Mouse (Mus musculus) adrenal gland, adult (tissue): ENCODE data around the gene Per3.
"Not testable (repeated sequence)": the region's sequence is repeated elsewhere in the genome, so short reads cannot be mapped to it uniquely, and the experiment has no call there.

ENCODE experiments used
- DNase-seq, 2 experiments: peaks; one replicate each; pipeline ENCODE4 v3.0.0; 2022 to 2023; ENCODE audit warnings: low spot score in 1 of 2; ENCODE audit not compliant: inconsistent age in 2 of 2

The Per3 gene

GRCm38 (mm10) chr4:151036521-151036920 is 7.9 kb downstream of the Per3 start:
- DNase-seq = no peak

GRCm38 (mm10) chr4:151027001-151027400 is 17.5 kb downstream of the Per3 start:
- DNase-seq = peak in 1 of 2 experiments; percentile 42

- no peak for DNase-seq
Measured at GRCm38 (mm10) chr4:151024152-151024551, 20.3 kb downstream of the Per3 start.

GRCm38 (mm10) chr4:151017356-151017755 is 27.1 kb downstream of the Per3 start:
- DNase-seq = not testable (repeated sequence)

- no peak for DNase-seq
Measured at GRCm38 (mm10) chr4:151015946-151016345, 28.5 kb downstream of the Per3 start.

- DNase-seq = no peak
Measured at GRCm38 (mm10) chr4:151010316-151010715, 34.1 kb downstream of the Per3 start.

- peak; percentile 22 to 68 for DNase-seq
Measured at GRCm38 (mm10) chr4:151006945-151007344, 37.5 kb downstream of the Per3 start.

- no peak for DNase-seq
Measured at GRCm38 (mm10) chr4:151005656-151006318, 38.7 kb downstream of the Per3 start.

- no peak for DNase-seq
Measured at GRCm38 (mm10) chr4:151001397-151001796, 43.1 kb downstream of the Per3 start.

- DNase-seq = no peak
Measured at GRCm38 (mm10) chr4:150998626-150999025, 45.8 kb downstream of the Per3 start.

- no peak for DNase-seq
Measured at GRCm38 (mm10) chr4:150996797-150997196, 47.7 kb downstream of the Per3 start, which contains the start of gene Uts2. TSS of gene Uts2 (plus strand) at chr4:150997097.

GRCm38 (mm10) chr4:150990148-150990547 is 54.3 kb downstream of the Per3 start:
- DNase-seq = peak; percentile 21 to 54

GRCm38 (mm10) chr4:150980153-150980552 is 64.3 kb downstream of the Per3 start:
- DNase-seq = no peak

- no peak for DNase-seq
Measured at GRCm38 (mm10) chr4:150979455-150979854, 65.0 kb downstream of the Per3 start.

GRCm38 (mm10) chr4:150978156-150978910 is 66.1 kb downstream of the Per3 start:
- DNase-seq = no peak

GRCm38 (mm10) chr4:150975145-150975544 is 69.3 kb downstream of the Per3 start:
- DNase-seq = no peak

GRCm38 (mm10) chr4:150973264-150973663 is 71.2 kb downstream of the Per3 start:
- DNase-seq = peak; percentile 78 to 81

GRCm38 (mm10) chr4:150968956-150969355 is 75.5 kb downstream of the Per3 start:
- DNase-seq = no peak

- peak; percentile 47 to 86 for DNase-seq
Measured at GRCm38 (mm10) chr4:150966556-150966955, 77.9 kb downstream of the Per3 start.

GRCm38 (mm10) chr4:150965555-150965951 is 78.9 kb downstream of the Per3 start:
- peak in 1 of 2 experiments; percentile 15 for DNase-seq

GRCm38 (mm10) chr4:150964635-150965554 is 79.6 kb downstream of the Per3 start:
- DNase-seq = peak; percentile 80 to 95
